Mouse (Mus musculus): ENCODE results near the gene Il2rg.

Gene Il2rg

DNA sequence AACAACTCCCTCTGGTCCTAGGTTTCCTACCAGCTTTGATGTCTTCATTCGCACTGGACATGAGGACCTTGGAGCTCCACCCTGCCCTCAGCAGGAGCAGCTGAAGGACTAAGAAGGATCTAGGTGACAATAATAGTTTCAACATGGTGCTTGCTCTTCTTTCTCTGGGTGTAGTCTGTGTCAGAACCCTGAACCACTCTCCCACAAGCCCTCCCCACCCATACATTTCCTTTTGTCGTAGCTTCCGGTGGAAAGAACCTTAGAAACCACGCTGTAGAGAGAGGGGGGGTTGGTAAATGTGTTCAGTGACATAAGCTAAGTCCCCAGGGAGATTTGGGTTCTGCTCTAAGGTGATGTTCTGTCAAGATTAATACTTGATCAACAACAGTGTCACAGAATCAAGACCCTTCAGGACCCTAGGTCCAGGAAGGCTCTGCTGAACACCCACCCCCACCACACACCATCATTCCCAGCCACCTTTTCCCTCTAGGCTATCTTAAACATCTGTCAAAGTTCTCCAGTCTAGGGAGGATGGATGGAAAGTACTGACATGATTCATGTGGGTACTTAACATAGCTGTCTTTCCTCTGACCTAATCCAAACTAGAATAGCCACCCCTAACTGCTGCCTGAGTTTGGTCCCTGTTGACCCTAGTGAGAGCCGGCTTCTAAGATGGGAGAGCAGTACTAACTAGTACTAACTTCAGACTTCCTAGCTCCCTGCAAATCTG, at the start of gene Il2rg:
Gene Il2rg, minus strand, starts transcription at position 231 of the 730 bp plus-strand sequence.
- peaks cover 15% of the 10 kb centered on the region; the same call in 1 of the 2 replicates for H3K36me3 ChIP-seq (ENCODE audit: control insufficient read depth, insufficient read depth, low read length, poor library complexity, severe bottlenecking)
- peak; percentile 94 for DNase-seq (ENCODE audit: low read depth, low spot score)
- no peaks in the 10 kb centered on the region for H3K27me3 ChIP-seq (ENCODE audit: control insufficient read depth, insufficient read depth, low read length, poor library complexity, severe bottlenecking)

DNA sequence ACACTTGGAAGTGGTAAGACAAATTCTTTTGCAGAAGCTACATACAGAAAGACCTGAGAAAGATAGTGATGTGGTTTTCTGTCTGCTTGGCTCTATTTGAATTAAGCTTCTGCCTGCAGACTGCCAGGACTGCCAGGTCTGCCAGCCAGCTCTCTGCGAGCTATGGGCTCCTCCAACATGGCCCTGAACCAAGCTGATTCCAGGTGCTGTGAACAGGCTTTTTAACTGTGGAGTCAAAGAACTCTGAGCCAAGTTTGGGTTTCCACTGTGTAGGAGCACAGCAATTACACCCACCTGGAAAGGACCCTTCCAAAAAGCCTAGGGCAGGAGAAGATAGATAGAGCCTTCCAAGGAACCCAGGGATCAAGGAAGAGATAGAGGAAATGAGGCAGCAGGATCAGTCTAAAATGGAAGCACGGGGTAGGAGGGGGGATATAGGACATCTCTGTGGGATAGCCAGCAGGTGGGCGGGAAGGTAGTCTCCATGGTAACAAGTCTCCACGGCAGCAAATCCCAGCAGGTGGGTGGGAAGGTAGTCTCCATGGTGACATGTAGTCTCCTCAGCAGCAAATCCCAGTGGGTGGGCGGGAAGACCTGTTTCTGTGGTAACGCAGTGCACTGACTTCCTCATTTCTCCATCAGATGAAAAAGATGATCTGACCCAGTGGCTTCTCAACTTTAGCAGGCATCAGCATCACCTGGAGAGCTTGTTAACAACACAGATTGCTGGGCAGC, 45.7 kb upstream of the Il2rg start:
- peak; percentile 51 for DNase-seq (ENCODE audit: low read depth, low spot score)
- H3K27me3 ChIP-seq (ENCODE audit: control insufficient read depth, insufficient read depth, low read length, poor library complexity, severe bottlenecking), result no peaks in the 10 kb centered on the region
- H3K36me3 ChIP-seq (ENCODE audit: control insufficient read depth, insufficient read depth, low read length, poor library complexity, severe bottlenecking), result no peaks in the 10 kb centered on the region

DNA sequence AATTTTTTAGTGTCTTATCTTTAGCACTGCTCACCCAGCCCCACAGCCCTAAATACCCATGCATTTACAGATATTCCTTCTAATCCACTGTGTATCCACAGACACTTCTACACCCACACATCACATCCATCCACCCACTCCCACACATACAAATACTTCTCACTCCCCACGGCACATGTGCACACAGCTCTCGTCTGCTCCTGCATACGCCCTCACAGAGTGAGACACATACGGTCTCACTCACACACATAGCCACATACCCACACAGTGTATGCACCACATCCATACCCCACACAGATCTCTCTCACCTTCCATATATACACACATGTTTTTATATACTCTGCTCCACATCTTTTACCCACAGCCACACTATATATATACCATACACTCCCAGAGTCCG, 41.2 kb upstream of the Il2rg start:
- DNase-seq (ENCODE audit: low read depth, low spot score), result no peak
- Histone ChIP-seq H3K36me3 (ENCODE audit: control insufficient read depth, insufficient read depth, low read length, poor library complexity, severe bottlenecking) (no peaks in the 10 kb centered on the region), H3K27me3 (ENCODE audit: control insufficient read depth, insufficient read depth, low read length, poor library complexity, severe bottlenecking) (no peaks in the 10 kb centered on the region)

DNA sequence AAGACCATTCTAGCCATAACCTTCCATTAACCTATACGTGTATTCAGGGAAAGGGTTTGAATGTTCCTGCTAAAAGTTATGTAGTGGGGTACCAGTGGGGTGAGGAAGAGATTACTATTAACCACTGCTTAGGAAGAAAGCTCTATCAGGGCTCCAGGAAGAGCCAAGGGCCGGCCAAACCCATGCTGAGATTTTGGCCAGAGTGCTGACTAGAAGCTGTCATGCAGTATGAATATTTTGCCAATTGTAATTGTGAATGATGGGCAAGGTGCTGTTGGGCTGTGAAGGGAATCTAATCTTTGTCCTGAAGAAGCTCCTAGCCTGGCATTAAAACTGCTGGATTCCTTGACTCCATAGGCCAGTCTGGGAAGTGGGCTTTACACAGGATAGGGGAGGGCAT, 36.6 kb upstream of the Il2rg start:
- DNase-seq (ENCODE audit: low read depth, low spot score), result no peak
- H3K27me3 ChIP-seq (ENCODE audit: control insufficient read depth, insufficient read depth, low read length, poor library complexity, severe bottlenecking), result no peaks in the 10 kb centered on the region
- H3K36me3 ChIP-seq (ENCODE audit: control insufficient read depth, insufficient read depth, low read length, poor library complexity, severe bottlenecking), result no peaks in the 10 kb centered on the region

DNA sequence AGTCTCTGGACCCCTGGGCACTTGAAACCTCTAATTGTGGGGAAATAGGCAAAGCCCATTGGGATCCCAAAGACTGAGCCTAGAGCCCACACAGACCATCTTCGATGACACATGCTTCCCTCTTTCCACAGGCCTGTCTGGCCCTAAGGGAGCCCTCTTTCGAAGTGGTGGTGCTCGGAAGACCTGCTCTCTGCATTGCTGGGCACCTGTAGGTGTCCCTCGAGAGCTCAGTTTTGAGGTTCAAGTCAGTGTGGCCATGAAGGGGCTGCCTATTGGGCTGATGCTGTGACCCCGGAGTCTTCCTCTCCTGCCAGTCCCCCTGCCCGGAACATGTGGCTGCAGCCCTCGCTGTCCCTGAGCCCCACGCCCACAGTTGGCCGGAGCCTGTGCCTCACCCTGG, 33.6 kb upstream of the Il2rg start:
- Histone ChIP-seq H3K27me3 (ENCODE audit: control insufficient read depth, insufficient read depth, low read length, poor library complexity, severe bottlenecking) (no peaks in the 10 kb centered on the region), H3K36me3 (ENCODE audit: control insufficient read depth, insufficient read depth, low read length, poor library complexity, severe bottlenecking) (no peaks in the 10 kb centered on the region)
- no peak for DNase-seq (ENCODE audit: low read depth, low spot score)

DNA sequence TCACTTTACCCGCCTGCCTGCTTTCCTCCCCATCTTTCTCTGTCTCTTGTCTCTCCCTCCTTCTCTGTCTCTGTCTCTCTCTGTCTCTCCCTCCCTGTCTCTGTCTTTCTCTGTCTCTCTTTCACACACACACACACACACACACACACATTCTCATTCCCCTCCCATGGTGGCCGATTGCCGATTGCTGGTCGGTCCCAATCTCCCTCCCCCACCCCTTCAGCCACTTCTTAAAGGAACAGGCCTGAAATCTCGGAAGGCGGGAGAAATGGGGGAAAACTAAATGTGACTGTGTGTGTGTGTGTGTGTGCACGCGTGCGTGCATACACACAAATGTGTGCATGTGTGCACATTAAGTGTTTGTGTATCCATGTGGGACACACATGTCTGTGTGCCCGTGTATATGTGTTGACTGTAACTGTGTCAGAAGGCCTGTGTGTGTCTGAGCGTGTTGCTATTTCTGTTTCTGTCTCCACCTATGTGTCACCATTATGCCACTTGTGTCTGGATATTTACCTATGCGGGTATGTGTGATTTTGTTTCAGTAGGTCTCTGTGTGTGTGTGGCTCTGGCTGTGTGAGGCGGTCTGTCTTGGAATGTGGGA, 32.5 kb upstream of the Il2rg start:
- no peak for DNase-seq (ENCODE audit: low read depth, low spot score)
- Histone ChIP-seq H3K36me3 (ENCODE audit: control insufficient read depth, insufficient read depth, low read length, poor library complexity, severe bottlenecking) (no peaks in the 10 kb centered on the region), H3K27me3 (ENCODE audit: control insufficient read depth, insufficient read depth, low read length, poor library complexity, severe bottlenecking) (no peaks in the 10 kb centered on the region)

DNA sequence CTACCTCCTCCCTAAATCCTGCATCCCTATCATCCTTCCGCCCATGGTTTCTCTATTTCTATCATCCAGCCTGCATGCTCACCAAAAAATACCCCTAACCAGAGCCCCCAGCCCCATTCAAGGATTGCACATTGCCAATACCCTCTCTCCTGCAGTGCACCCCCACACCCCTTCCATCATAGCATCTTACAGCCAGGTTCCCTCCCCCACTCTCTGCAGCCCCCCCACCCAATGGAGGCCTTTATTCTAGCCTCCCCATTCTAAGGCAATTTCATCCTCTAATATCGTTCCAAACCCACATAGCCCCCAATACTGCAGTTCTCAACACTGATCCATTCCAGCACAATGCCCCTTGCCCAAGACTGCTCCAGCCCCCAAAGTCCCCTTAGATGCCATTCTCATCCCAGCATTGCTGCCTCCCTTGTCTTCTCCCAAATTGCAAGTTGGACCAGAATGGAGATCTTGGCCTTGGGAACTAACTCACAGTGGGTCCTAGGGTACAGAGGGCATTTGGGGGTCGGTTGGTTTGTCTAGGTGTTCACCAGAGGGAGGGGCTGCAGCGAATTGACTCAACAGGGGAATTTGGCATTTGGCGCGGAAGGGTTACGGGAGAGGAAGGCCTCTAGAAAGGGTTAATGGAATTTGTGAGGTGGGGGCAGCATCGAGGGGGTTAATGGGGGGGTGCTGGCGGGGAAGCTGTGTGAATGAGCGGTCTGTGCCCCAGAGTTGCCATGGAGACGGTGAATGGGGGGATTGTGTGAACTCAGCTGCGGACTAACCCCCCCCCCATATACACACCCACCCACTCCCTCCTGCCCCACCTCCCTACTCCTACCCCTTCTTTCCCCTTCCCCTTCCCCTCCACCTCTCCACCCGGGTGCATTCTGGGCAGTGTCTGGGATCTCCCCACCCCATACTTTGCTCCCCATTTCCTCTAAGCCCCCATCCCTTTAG, 31.7 kb upstream of the Il2rg start:
- DNase-seq (ENCODE audit: low read depth, low spot score), result no peak
- no peaks in the 10 kb centered on the region for H3K36me3 ChIP-seq (ENCODE audit: control insufficient read depth, insufficient read depth, low read length, poor library complexity, severe bottlenecking)
- no peaks in the 10 kb centered on the region for H3K27me3 ChIP-seq (ENCODE audit: control insufficient read depth, insufficient read depth, low read length, poor library complexity, severe bottlenecking)

DNA sequence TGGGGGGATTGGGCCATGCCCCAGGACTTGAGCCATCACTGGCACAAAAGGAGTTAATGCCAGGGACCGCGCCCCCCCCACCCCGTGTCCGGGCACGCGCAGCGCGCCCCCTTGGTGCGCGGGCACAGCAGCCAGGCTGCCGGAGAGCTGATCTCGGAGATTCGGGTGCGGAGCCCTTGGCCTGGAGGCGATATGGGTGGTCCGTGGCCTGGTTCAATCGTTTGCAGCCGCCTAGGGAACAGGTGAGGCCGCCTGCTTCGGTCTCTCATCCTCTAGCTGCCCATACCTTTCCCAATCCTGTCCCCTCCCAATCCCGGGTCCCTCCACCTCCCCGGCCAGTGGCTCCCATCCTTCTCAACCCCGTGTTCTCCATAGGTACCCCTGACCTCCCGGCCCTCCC, 31.0 kb upstream of the Il2rg start, which contains the start of gene Nlgn3:
Gene Nlgn3, plus strand, starts transcription at position 114 of the 400 bp plus-strand sequence.
- no peak for DNase-seq (ENCODE audit: low read depth, low spot score)
- Histone ChIP-seq H3K27me3 (ENCODE audit: control insufficient read depth, insufficient read depth, low read length, poor library complexity, severe bottlenecking) (no peaks in the 10 kb centered on the region), H3K36me3 (ENCODE audit: control insufficient read depth, insufficient read depth, low read length, poor library complexity, severe bottlenecking) (no peaks in the 10 kb centered on the region)

DNA sequence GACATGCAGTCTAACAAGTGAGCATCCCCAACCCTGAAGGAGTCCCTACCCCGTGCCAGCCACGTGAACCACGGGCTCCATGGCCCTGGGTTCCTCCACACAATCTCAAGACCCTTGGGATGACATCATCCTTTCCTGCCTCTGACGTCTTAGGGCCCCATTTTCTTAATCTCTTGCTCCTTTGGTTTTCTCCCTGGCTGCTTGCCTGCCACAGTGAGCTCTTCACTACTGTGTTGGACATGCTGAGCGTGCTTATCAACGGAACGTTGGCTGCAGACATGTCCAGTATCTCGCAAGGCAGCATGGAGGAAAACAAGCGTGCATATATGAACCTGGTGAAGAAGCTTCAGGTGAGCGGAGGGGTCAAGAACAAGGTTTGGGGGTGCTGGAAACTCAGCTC, 22.1 kb upstream of the Il2rg start:
- Histone ChIP-seq H3K27me3 (ENCODE audit: control insufficient read depth, insufficient read depth, low read length, poor library complexity, severe bottlenecking) (no peaks in the 10 kb centered on the region), H3K36me3 (ENCODE audit: control insufficient read depth, insufficient read depth, low read length, poor library complexity, severe bottlenecking) (peaks cover 20% of the 10 kb centered on the region)
- DNase-seq (ENCODE audit: low read depth, low spot score), result no peak

DNA sequence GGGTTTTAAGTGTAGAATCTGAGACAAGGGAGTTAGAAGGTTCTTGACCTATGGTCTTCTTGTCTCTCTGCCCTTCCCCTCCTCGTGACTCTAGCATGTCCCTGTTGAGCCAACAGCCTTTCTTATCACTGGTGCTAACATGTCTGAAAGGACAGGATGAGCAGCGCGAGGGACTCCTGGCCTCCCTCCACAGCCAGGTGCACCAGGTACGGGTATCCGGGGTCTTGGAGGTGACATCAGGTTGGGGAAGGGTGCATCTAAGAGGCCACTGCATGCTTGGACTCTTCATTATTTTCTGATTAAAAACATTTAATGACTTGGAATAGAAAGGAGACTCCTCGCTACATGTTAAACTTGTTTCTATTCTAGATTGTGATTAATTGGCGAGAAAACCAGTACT, 21.0 kb upstream of the Il2rg start:
- Histone ChIP-seq H3K27me3 (ENCODE audit: control insufficient read depth, insufficient read depth, low read length, poor library complexity, severe bottlenecking) (no peaks in the 10 kb centered on the region), H3K36me3 (ENCODE audit: control insufficient read depth, insufficient read depth, low read length, poor library complexity, severe bottlenecking) (peaks cover 20% of the 10 kb centered on the region)
- DNase-seq (ENCODE audit: low read depth, low spot score), result no peak

DNA sequence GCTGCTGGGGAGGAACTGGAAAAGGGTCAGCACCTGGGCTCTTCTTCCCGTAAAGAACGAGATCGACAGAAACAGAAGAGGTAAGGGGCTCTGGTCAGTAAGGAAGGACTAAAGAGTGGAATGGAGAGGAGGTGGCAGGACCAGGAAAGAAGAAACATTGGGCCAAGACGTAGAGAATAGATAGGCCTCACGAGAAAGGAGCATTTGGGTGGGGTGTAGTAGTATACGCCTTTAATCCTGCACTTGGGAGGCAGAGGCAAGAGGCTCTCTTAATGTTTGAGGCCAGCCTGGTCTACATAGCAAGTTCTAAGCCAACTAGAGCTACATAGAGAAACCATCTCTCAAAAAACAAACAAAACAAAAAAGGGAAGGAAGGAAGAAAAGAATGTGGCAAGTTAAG, 20.4 kb upstream of the Il2rg start:
- Histone ChIP-seq H3K27me3 (ENCODE audit: control insufficient read depth, insufficient read depth, low read length, poor library complexity, severe bottlenecking) (no peaks in the 10 kb centered on the region), H3K36me3 (ENCODE audit: control insufficient read depth, insufficient read depth, low read length, poor library complexity, severe bottlenecking) (peaks cover 18% of the 10 kb centered on the region)
- no peak for DNase-seq (ENCODE audit: low read depth, low spot score)

DNA sequence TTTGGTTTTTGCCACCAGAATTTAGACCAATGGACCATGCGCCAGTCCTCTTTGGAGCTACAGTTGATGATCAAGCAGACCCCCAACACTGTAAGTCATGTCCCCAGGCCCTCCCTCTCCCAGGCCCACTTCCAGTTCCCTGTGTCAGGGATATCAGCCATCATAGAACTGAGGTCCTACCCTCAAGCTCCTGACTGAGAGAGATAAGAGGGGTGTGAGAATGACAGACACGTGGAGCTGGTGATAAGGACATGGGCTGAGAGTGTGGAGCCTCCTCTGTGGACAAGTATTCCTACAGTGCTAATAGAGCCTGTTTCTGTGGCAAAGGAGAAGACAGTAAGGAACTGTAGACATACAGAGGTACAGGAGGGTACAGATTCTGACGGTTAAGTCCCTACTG, 19.5 kb upstream of the Il2rg start:
- no peaks in the 10 kb centered on the region for H3K27me3 ChIP-seq (ENCODE audit: control insufficient read depth, insufficient read depth, low read length, poor library complexity, severe bottlenecking)
- DNase-seq (ENCODE audit: low read depth, low spot score), result no peak

DNA sequence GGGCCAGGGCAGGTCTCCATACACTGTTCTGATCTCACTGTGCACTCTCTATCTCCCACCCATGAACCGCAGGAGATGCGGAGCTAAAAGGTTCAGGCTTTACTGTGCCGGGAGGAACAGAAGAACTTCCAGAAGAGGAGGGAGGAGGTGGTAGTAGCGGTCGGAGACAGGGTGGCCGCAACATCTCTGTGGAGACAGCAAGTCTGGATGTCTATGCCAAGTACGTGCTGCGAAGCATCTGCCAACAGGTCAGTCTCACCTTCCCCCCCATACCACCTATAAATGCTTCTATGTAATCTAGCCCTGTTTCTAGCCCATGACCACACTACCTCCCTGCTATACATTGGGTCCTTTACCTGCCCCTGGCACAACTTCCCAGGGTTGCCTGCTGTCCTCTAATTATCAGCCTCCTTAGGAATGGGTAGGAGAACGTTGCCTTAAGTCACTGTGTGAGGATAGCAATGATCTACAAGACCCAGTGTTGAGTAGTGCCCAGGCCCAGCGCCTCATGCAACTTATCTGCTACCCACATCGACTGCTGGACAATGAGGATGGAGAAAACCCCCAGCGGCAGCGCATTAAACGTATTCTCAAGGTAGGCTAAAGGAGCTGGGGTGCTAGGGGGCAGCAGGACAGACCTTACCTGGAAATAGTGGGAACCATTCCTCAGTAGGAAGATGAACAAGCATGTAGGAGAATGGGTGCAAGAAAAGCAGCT, 18.1 kb upstream of the Il2rg start:
- Histone ChIP-seq H3K36me3 (ENCODE audit: control insufficient read depth, insufficient read depth, low read length, poor library complexity, severe bottlenecking) (peaks cover 17% of the 10 kb centered on the region), H3K27me3 (ENCODE audit: control insufficient read depth, insufficient read depth, low read length, poor library complexity, severe bottlenecking) (no peaks in the 10 kb centered on the region)
- no peak for DNase-seq (ENCODE audit: low read depth, low spot score)

More for the DNA sequence above, 19.5 kb upstream of the Il2rg start:
- H3K36me3 ChIP-seq (ENCODE audit: control insufficient read depth, insufficient read depth, low read length, poor library complexity, severe bottlenecking), result peaks cover 17% of the 10 kb centered on the region

DNA sequence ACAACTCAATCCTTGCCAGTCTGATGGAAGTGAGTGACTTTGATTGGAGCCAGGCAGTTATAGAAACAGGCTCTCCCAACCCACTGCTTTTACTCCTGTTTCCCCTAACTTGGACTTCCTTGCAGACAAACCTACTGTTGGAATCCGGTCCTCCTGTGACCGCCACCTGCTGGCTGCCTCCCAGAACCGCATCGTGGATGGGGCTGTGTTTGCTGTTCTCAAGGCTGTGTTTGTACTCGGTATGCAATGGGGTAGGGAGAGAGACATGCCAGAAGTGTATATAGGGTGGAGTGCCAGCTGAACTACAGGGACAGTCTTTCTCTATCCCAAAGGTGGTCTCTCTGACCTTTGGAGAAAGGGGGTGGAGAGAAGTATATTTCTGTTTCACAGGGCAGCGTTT, 17.5 kb upstream of the Il2rg start:
- no peaks in the 10 kb centered on the region for H3K27me3 ChIP-seq (ENCODE audit: control insufficient read depth, insufficient read depth, low read length, poor library complexity, severe bottlenecking)
- H3K36me3 ChIP-seq (ENCODE audit: control insufficient read depth, insufficient read depth, low read length, poor library complexity, severe bottlenecking), result peaks cover 15% of the 10 kb centered on the region
- peak; percentile 73 for DNase-seq (ENCODE audit: low read depth, low spot score)
